Mouse (Mus musculus) CH12.LX (cell line): ENCODE measurements around the gene Sncb. TPM values are rescaled to one million over a fixed set of nuclear protein-coding genes. Genes with fewer than 3 reads are reported as not detected.

Experiments
- DNase-seq: peaks from one replicate; pipeline ENCODE4 v3.0.0-alpha.2; 2013; ENCODE audit errors: extremely low read depth
- H3K27ac ChIP-seq: 2 replicates; pipeline ENCODE4 v1.5.1; 2012; ENCODE audit warnings: low read depth, mild to moderate bottlenecking, control low read depth, moderate library complexity; ENCODE audit not compliant: insufficient read depth
- H3K27me3 ChIP-seq: replicated peaks from 2 replicates; pipeline ENCODE3; 2012; ENCODE audit warnings: inconsistent platforms
- H3K36me3 ChIP-seq, 2 experiments: replicated peaks in 1 of 2; 2 replicates each; pipeline versions ENCODE3 to v1.6.1; 2012; ENCODE audit warnings: inconsistent platforms in 1 of 2, low read length in 1 of 2, mild to moderate bottlenecking in 1 of 2, mixed read lengths in 1 of 2, moderate library complexity in 1 of 2; ENCODE audit not compliant: control insufficient read depth in 1 of 2, insufficient read depth in 1 of 2
- H3K4me1 ChIP-seq, 2 experiments: 2 replicates each; pipeline ENCODE4 v1.6.1; 2012; ENCODE audit warnings: inconsistent platforms in 1 of 2, moderate library complexity in 1 of 2; ENCODE audit not compliant: insufficient read depth in 2 of 2, control insufficient read depth in 1 of 2
- H3K4me2 ChIP-seq: 2 replicates; pipeline ENCODE4 v1.6.1; 2012; ENCODE audit warnings: low read depth, mild to moderate bottlenecking, control low read depth; ENCODE audit not compliant: poor library complexity, insufficient read depth, severe bottlenecking
- H3K4me3 ChIP-seq, 3 experiments: fragments of 150-350 bp in 1 of 3; sonication (generic) in 1 of 3; replicated peaks in 1 of 3; 2 replicates each; pipeline versions ENCODE3 to v1.5.1; 2011 to 2012; ENCODE audit warnings: low read depth in 2 of 3, low read length in 2 of 3, mild to moderate bottlenecking in 2 of 3, moderate library complexity in 2 of 3, control low read depth in 1 of 3, improper control_type of control experiment in 1 of 3, inconsistent platforms in 1 of 3, mixed read lengths in 1 of 3; ENCODE audit not compliant: poor library complexity in 1 of 3
- H3K79me2 ChIP-seq: replicated peaks from 2 replicates; pipeline ENCODE4 v1.6.1; 2012; ENCODE audit warnings: mild to moderate bottlenecking, moderate library complexity; ENCODE audit not compliant: control insufficient read depth, poor library complexity, insufficient read depth, severe bottlenecking; ENCODE audit errors: extremely low read depth
- H3K9ac ChIP-seq: 2 replicates; pipeline ENCODE4 v1.6.1; 2012; ENCODE audit warnings: low read depth, mild to moderate bottlenecking, control low read depth, moderate library complexity; ENCODE audit not compliant: insufficient read depth
- H3K9me3 ChIP-seq: replicated peaks from 2 replicates; pipeline ENCODE3; 2012; ENCODE audit warnings: low read length, inconsistent platforms, mixed read lengths
- BHLHE40 ChIP-seq: IDR thresholded peaks from 2 replicates; pipeline ENCODE4 v1.6.1; 2011; ENCODE audit warnings: mild to moderate bottlenecking, low read depth, low read length, improper control_type of control experiment
- CHD1 ChIP-seq: IDR thresholded peaks from 2 replicates; pipeline ENCODE4 v1.6.1; 2012; ENCODE audit warnings: low read depth, low read length, improper control_type of control experiment, inconsistent platforms
- CHD2 ChIP-seq: IDR thresholded peaks from 2 replicates; pipeline ENCODE4 v1.6.1; 2011; ENCODE audit warnings: low read length, improper control_type of control experiment
- CTCF ChIP-seq, 2 experiments: IDR thresholded peaks in 1 of 2; conservative IDR thresholded peaks in 1 of 2; 2 replicates each; pipeline ENCODE4 v1.5.1; 2011 to 2012; ENCODE audit warnings: low read depth in 2 of 2, low read length in 2 of 2, improper control_type of control experiment in 1 of 2, inconsistent platforms in 1 of 2, mild to moderate bottlenecking in 1 of 2, moderate library complexity in 1 of 2
- EP300 ChIP-seq: IDR thresholded peaks from 2 replicates; pipeline ENCODE4 v1.6.1; 2011; ENCODE audit warnings: low read length, improper control_type of control experiment
- GABPA ChIP-seq: IDR thresholded peaks from 2 replicates; pipeline ENCODE4 v1.6.1; 2012; ENCODE audit warnings: low read depth, low read length, improper control_type of control experiment, inconsistent platforms; ENCODE audit not compliant: insufficient replicate concordance
- HCFC1 ChIP-seq: IDR thresholded peaks from 2 replicates; pipeline ENCODE4 v1.6.1; 2012; ENCODE audit warnings: low read depth, mild to moderate bottlenecking, inconsistent platforms, low read length, improper control_type of control experiment
- JUN ChIP-seq: IDR thresholded peaks from 2 replicates; pipeline ENCODE4 v1.6.1; 2011; ENCODE audit warnings: low read depth, mild to moderate bottlenecking, low read length, improper control_type of control experiment, moderate library complexity; ENCODE audit not compliant: insufficient read depth
- JUND ChIP-seq: conservative IDR thresholded peaks from 2 replicates; pipeline ENCODE4 v1.6.1; 2011; ENCODE audit warnings: low read depth, low read length, improper control_type of control experiment
- KAT2A ChIP-seq: IDR thresholded peaks from 2 replicates; pipeline ENCODE4 v1.6.1; 2012; ENCODE audit warnings: low read length, improper control_type of control experiment, inconsistent platforms; ENCODE audit not compliant: insufficient replicate concordance
- MAX ChIP-seq: IDR thresholded peaks from 2 replicates; pipeline ENCODE4 v1.6.1; 2011; ENCODE audit warnings: low read length, improper control_type of control experiment
- MEF2A ChIP-seq: IDR thresholded peaks from 2 replicates; pipeline ENCODE4 v1.6.1; 2014; ENCODE audit warnings: low read depth, mild to moderate bottlenecking, inconsistent platforms, low read length, improper control_type of control experiment, borderline replicate concordance
- MYC ChIP-seq: IDR thresholded peaks from 2 replicates; pipeline ENCODE4 v1.6.1; 2011; ENCODE audit warnings: low read depth, mild to moderate bottlenecking, improper control_type of control experiment, low read length
- NRF1 ChIP-seq: IDR thresholded peaks from 2 replicates; pipeline ENCODE4 v1.6.1; 2014; ENCODE audit warnings: low read depth, mild to moderate bottlenecking, inconsistent platforms, low read length, improper control_type of control experiment, moderate library complexity
- PAX5 ChIP-seq: IDR thresholded peaks from 2 replicates; pipeline ENCODE4 v1.6.1; 2012; ENCODE audit warnings: low read length, inconsistent platforms, mixed read lengths
- RAD21 ChIP-seq: IDR thresholded peaks from 2 replicates; pipeline ENCODE4 v1.6.1; 2011; ENCODE audit warnings: low read depth, mild to moderate bottlenecking, low read length, improper control_type of control experiment, moderate library complexity
- RCOR1 ChIP-seq: conservative IDR thresholded peaks from 2 replicates; pipeline ENCODE4 v1.6.1; 2012; ENCODE audit warnings: low read depth, mild to moderate bottlenecking, inconsistent platforms, low read length, improper control_type of control experiment
- SMC3 ChIP-seq: IDR thresholded peaks from 2 replicates; pipeline ENCODE4 v1.6.1; 2011; ENCODE audit warnings: low read depth, low read length, improper control_type of control experiment
- TBP ChIP-seq: conservative IDR thresholded peaks from 2 replicates; pipeline ENCODE4 v1.6.1; 2011; ENCODE audit warnings: low read depth, low read length, improper control_type of control experiment
- TCF12 ChIP-seq: IDR thresholded peaks from 2 replicates; pipeline ENCODE4 v1.6.1; 2014; ENCODE audit warnings: low read depth, mild to moderate bottlenecking, inconsistent platforms, low read length, improper control_type of control experiment
- UBTF ChIP-seq: IDR thresholded peaks from 2 replicates; pipeline ENCODE4 v1.6.1; 2012; ENCODE audit warnings: low read depth, mild to moderate bottlenecking, inconsistent platforms, low read length, improper control_type of control experiment, moderate library complexity
- ZKSCAN1 ChIP-seq: IDR thresholded peaks from 2 replicates; pipeline ENCODE4 v1.6.1; 2012; ENCODE audit warnings: low read depth, inconsistent platforms, low read length, improper control_type of control experiment, borderline replicate concordance
- ZMIZ1 ChIP-seq: IDR thresholded peaks from 2 replicates; pipeline ENCODE4 v1.6.1; 2012; ENCODE audit warnings: low read depth, mild to moderate bottlenecking, inconsistent platforms, low read length, improper control_type of control experiment
- dilution Hi-C: fragments of 300-500 bp; cut with MboI; formaldehyde crosslinking; loops from 2 replicates; pipeline ENCODE4 v1.14.3; 2020; ENCODE audit warnings: low sequenced_read_pairs; ENCODE audit not compliant: extremely low pct_unique_long_range_greater_than_20kb, extremely low pct_ligation_motif_present
- in situ Hi-C: fragments of 300-500 bp; cut with MboI; formaldehyde crosslinking; loops from 3 replicates; pipeline ENCODE4 v1.14.3; 2019; ENCODE audit warnings: low sequenced_read_pairs, low pct_ligation_motif_present, low pct_unique_long_range_greater_than_20kb, mixed read lengths
- polyA plus RNA-seq: library from polyadenylated mRNA; unstranded; fragments of >175 nt; gene quantifications from 2 replicates; pipeline ENCODE4 v1.2.1, GENCODE M21; 2012; ENCODE audit warnings: low read depth; ENCODE audit not compliant: insufficient read length
- total RNA-seq, 2 experiments: library from RNA; depleted of rRNA; stranded (reverse); fragments of 300-350 nt in 1 of 2; fragments of >200 nt in 1 of 2; gene quantifications; 2 replicates each; pipeline ENCODE4 v1.2.3; 2012 to 2014

Gene Sncb
- total RNA-seq (2012; rRNA removed), result not detected in 2 replicates
- not detected in 2 replicates for total RNA-seq (2014; rRNA removed)
- polyA plus RNA-seq, result not detected in 2 replicates

DNA sequence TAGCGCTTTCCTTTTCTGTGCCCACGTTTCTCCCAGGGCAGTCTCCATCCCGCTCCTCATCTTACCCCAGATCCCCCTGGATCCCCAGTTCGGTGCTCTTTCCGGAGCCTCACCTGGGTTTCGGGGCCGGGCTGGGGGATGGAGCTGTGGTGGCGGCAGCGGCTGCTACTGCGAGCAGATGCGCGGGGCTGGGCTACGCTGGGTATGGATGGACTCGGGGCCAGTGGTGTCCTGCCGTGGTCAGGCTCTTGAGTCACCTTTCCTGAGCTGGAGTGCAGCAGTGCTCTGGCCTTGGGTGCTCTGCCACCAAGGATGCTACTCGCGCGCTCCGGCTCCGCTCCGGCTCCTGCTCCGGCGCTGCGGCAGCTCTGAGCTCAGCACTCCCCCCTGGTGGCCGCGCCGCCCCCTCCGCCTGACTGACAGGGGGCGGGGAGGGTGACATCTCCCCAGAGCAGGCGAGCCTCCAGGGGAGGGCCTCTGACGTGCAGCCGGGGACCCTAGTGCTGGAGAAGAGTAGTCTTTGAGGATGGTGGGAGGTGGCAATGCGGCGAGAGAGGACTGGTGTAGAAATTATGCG, at the start of gene Sncb:
Sncb (minus strand) TSS at position 404 of the 577 bp plus-strand sequence.
- DNase-seq, result no peak
- H3K27me3 ChIP-seq, result peaks cover 65% of the 10 kb centered on the region

GRCm38 (mm10) chr13:54813381-54813780, 47.0 kb upstream of the Sncb start:
- H3K4me1 ChIP-seq, result no peaks in the 10 kb centered on the region
- in situ Hi-C loops (no loop called here), dilution Hi-C loops (no loop called here)
- H3K36me3 ChIP-seq, result no peaks in the 10 kb centered on the region
- peaks cover 57% of the 10 kb centered on the region for H3K27me3 ChIP-seq
- no peak overlapping the region for H3K4me3 ChIP-seq
- H3K27ac ChIP-seq, result no peak overlapping the region
- TF ChIP-seq JUN (0 out of 2 replicates have a peak, but pooled peaks have one; percentile 12), BHLHE40 (no peak), UBTF (no peak), EP300 (peak; percentile 20; the same call in 1 of the 2 replicates)
- DNase-seq, result no peak
- peaks cover 2% of the 10 kb centered on the region for H3K9me3 ChIP-seq
- no peak overlapping the region for H3K4me2 ChIP-seq
- no peaks in the 10 kb centered on the region for H3K79me2 ChIP-seq
- H3K9ac ChIP-seq, result no peak overlapping the region

More for the DNA sequence above, at the start of gene Sncb:
- H3K27ac ChIP-seq, result no peak within 1 kb of the TSS
- no peaks in the 10 kb centered on the region for H3K79me2 ChIP-seq
- H3K36me3 ChIP-seq, result no peaks in the 10 kb centered on the region
- in situ Hi-C loops (no loop called here), dilution Hi-C loops (no loop called here)
- no peak within 1 kb of the TSS for H3K4me3 ChIP-seq
- H3K4me1 ChIP-seq, result 0 out of 4 replicates have a peak, but pooled peaks cover 0 to 2% of the 10 kb centered on the region in 2 experiments
- TF ChIP-seq CHD1 (no peak), SMC3 (peak; percentile 27; the same call in 1 of the 2 replicates), CTCF (conservative IDR thresholded peaks at IDR 0.05 in 1 of 2, IDR thresholded peaks at IDR 0.05 in 1 of 2; ENCODE audit: low read depth in 2 of 2, low read length in 2 of 2) (peak in 1 of 2 experiments; percentile 44; a peak in 2 of 4 replicates)
- H3K9me3 ChIP-seq, result peaks cover 13% of the 10 kb centered on the region
- H3K4me2 ChIP-seq, result no peak within 1 kb of the TSS
- no peak within 1 kb of the TSS for H3K9ac ChIP-seq

DNA sequence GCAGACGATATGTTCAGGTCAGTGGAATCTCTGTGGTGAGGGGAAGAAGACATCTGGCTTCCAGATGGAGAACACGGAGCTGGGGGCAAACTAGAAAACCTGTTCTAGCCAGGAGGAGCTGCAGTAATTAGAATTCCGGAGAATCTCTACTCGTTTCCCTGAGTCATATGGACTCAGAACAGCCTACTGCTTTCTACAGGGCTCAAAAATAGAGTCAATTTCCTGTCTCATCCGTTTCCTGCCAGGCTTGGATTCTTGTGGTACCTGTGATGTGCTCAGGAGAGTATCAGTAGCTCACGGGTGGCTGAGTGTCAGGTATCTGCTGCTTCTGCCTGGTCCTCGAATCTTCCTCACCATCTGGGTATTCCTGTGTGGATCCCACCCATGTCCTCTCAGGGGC, 45.1 kb upstream of the Sncb start:
- no peak overlapping the region for H3K27ac ChIP-seq
- no peak for DNase-seq
- TF ChIP-seq GABPA (no peak), PAX5 (no peak), ZKSCAN1 (no peak), RAD21 (no peak), TCF12 (no peak), JUND (no peak), ZMIZ1 (no peak), HCFC1 (no peak), UBTF (no peak), MAX (no peak), TBP (no peak), MEF2A (no peak), CHD2 (no peak), JUN (no peak), RCOR1 (no peak), NRF1 (no peak), MYC (no peak), KAT2A (no peak)
- H3K79me2 ChIP-seq, result no peaks in the 10 kb centered on the region
- H3K9me3 ChIP-seq, result peaks cover 2% of the 10 kb centered on the region
- no peaks in the 10 kb centered on the region for H3K36me3 ChIP-seq
- no peaks in the 10 kb centered on the region for H3K4me1 ChIP-seq
- no peak overlapping the region for H3K4me3 ChIP-seq
- H3K27me3 ChIP-seq, result peaks cover 58% of the 10 kb centered on the region
- H3K4me2 ChIP-seq, result no peak overlapping the region
- no peak overlapping the region for H3K9ac ChIP-seq
- in situ Hi-C loops, result no loop called here
- dilution Hi-C loops, result no loop called here
